Mouse (Mus musculus) midbrain, embryonic 12.5 days (tissue): ENCODE measurements around the gene Fnbp1. TPM values are rescaled to one million over a fixed set of nuclear protein-coding genes. Genes with fewer than 3 reads are reported as not detected.
"Not testable (repeated sequence)": the region's sequence is repeated elsewhere in the genome, so short reads cannot be mapped to it uniquely, and the experiment has no call there.

ENCODE experiments used
- ATAC-seq: fragments of 200-750 bp; cut with Nextera tagmentation; 2 replicates; pipeline ENCODE4 v1.8.0; 2017; ENCODE audit warnings: low read depth, moderate TSS enrichment, moderate library complexity; ENCODE audit not compliant: low FRiP score
- H3K27ac ChIP-seq: fragments of 300-500 bp; sonication (generic); replicated peaks from 2 replicates; pipeline ENCODE4 v1.5.1; 2016; ENCODE audit warnings: mild to moderate bottlenecking
- H3K27me3 ChIP-seq: fragments of 300-500 bp; sonication (generic); 2 replicates; pipeline ENCODE4 v1.6.1; 2016; ENCODE audit warnings: mild to moderate bottlenecking
- H3K36me3 ChIP-seq: fragments of 300-500 bp; sonication (generic); 2 replicates; pipeline ENCODE4 v1.6.1; 2016
- H3K4me1 ChIP-seq: fragments of 300-500 bp; sonication (generic); 2 replicates; pipeline ENCODE4 v1.6.1; 2016
- H3K4me2 ChIP-seq: fragments of 300-500 bp; sonication (generic); replicated peaks from 2 replicates; pipeline ENCODE4 v1.6.1; 2016; ENCODE audit warnings: mild to moderate bottlenecking, moderate library complexity
- H3K4me3 ChIP-seq: fragments of 300-500 bp; sonication (generic); 2 replicates; pipeline ENCODE4 v1.5.1; 2016; ENCODE audit warnings: mild to moderate bottlenecking
- H3K9ac ChIP-seq: fragments of 300-500 bp; sonication (generic); replicated peaks from 2 replicates; pipeline ENCODE4 v1.6.1; 2016; ENCODE audit warnings: mild to moderate bottlenecking, moderate library complexity
- H3K9me3 ChIP-seq: fragments of 300-500 bp; sonication (generic); 2 replicates; pipeline ENCODE4 v1.6.1; 2016; ENCODE audit warnings: mild to moderate bottlenecking
- WGBS: fragments of 180-500 bp; shearing (Covaris S2); methylation state at CpG from one replicate; pipeline ENCODE4 v1.1.7; 2016; 5-methylcytosine and 5-hydroxymethylcytosine counted together
- polyA plus RNA-seq: library from polyadenylated mRNA; unstranded; fragments of >200 nt; fragmentation: Nextera tagmentation; extraction: Ambion mirVana; gene quantifications from 2 replicates; pipeline ENCODE4 v1.2.1, GENCODE M21; 2016

Gene Fnbp1
- polyA plus RNA-seq, result 12.8 and 13.1 TPM in 2 replicates

- WGBS, result under 1% methylated on average over 59 of the region's 59 CpGs
- no peaks in the 10 kb centered on the region for H3K9me3 ChIP-seq
- peak within 1 kb of the TSS; percentile 83 for H3K9ac ChIP-seq
- H3K36me3 ChIP-seq, result peaks cover 10% of the 10 kb centered on the region; the same call in 1 of the 2 replicates
- H3K4me2 ChIP-seq, result peak within 1 kb of the TSS; percentile 87
- peak within 1 kb of the TSS; percentile 76 for H3K27ac ChIP-seq
- peaks cover 18% of the 10 kb centered on the region for H3K4me1 ChIP-seq
- peak within 1 kb of the TSS; percentile 80 for H3K4me3 ChIP-seq
- H3K27me3 ChIP-seq, result peaks cover 36% of the 10 kb centered on the region
- peak; percentile 93 for ATAC-seq
These were observed at the start of gene Fnbp1 for GRCm38 (mm10) chr2:31141867-31142454. Gene Fnbp1, minus strand, starts transcription at chr2:31142008.

DNA sequence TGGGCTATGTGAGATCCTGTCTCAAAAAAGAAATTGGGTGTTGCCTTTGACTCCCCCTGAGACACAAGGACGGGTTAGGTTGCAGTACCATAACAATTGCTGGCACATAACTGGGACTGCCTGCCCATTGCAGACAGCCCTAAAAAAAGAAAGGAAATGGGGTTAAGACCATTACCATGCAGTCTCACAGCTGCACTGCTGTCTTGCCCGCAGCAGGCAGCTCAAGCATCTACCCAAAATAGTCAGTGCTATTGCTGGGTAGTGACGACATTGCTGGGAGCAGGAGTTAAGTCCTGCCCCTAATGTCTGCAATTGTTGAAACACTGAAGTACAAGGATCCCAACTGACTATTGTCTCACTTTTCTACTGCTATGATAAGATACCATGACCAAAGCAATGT is 47.8 kb upstream of the Fnbp1 start:
- Histone ChIP-seq H3K9me3 (no peaks in the 10 kb centered on the region), H3K4me3 (no peak overlapping the region), H3K4me1 (no peaks in the 10 kb centered on the region), H3K4me2 (no peak overlapping the region), H3K27ac (no peak overlapping the region), H3K9ac (no peak overlapping the region), H3K27me3 (no peaks in the 10 kb centered on the region), H3K36me3 (peaks cover 86% of the 10 kb centered on the region)
- ATAC-seq, result no peak
- WGBS, result 92% methylated on average over 3 of the region's 3 CpGs

GRCm38 (mm10) chr2:31188691-31189090 is 46.9 kb upstream of the Fnbp1 start:
- no peak overlapping the region for H3K27ac ChIP-seq
- H3K4me3 ChIP-seq, result no peak overlapping the region
- H3K9me3 ChIP-seq, result no peaks in the 10 kb centered on the region
- H3K27me3 ChIP-seq, result no peaks in the 10 kb centered on the region
- no peaks in the 10 kb centered on the region for H3K4me1 ChIP-seq
- H3K36me3 ChIP-seq, result peaks cover 91% of the 10 kb centered on the region
- H3K9ac ChIP-seq, result no peak overlapping the region
- ATAC-seq, result no peak
- no peak overlapping the region for H3K4me2 ChIP-seq
- 91% methylated on average over 1 of the region's 1 CpGs for WGBS

DNA sequence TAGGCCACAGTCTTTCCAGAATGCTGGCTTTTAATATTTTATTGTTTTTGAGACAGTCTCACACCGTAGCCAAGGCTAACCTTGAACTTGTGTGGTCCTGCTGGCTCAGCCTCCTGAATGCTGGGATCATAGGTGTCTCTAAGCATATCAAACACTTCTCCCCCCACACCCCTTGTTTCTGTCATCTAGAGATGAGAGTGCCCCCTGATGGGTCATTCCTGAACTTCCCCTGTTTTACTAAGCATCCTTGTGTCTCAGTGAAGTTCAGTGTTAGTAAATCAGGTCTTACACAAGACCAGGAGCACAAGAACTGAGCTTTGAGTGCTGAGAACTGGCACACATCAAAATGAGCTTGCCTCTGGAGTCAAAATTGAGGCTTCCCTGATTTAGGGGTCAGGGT is 42.0 kb upstream of the Fnbp1 start:
- H3K4me3 ChIP-seq, result no peak overlapping the region
- ATAC-seq, result no peak
- H3K4me1 ChIP-seq, result no peaks in the 10 kb centered on the region
- 85% methylated on average over 1 of the region's 1 CpGs for WGBS
- no peak overlapping the region for H3K4me2 ChIP-seq
- no peak overlapping the region for H3K9ac ChIP-seq
- H3K27me3 ChIP-seq, result no peaks in the 10 kb centered on the region
- no peaks in the 10 kb centered on the region for H3K9me3 ChIP-seq
- no peak overlapping the region for H3K27ac ChIP-seq
- peaks cover 76% of the 10 kb centered on the region for H3K36me3 ChIP-seq

- no peak overlapping the region for H3K4me3 ChIP-seq
- H3K36me3 ChIP-seq, result peaks cover 78% of the 10 kb centered on the region
- no peak overlapping the region for H3K9ac ChIP-seq
- H3K27me3 ChIP-seq, result no peaks in the 10 kb centered on the region
- WGBS, result 93% methylated on average over 6 of the region's 6 CpGs
- H3K27ac ChIP-seq, result no peak overlapping the region
- H3K4me2 ChIP-seq, result no peak overlapping the region
- no peaks in the 10 kb centered on the region for H3K9me3 ChIP-seq
- no peak for ATAC-seq
- no peaks in the 10 kb centered on the region for H3K4me1 ChIP-seq
These were observed 41.0 kb upstream of the Fnbp1 start for GRCm38 (mm10) chr2:31182786-31183330.

GRCm38 (mm10) chr2:31180081-31180551 is 38.3 kb upstream of the Fnbp1 start:
- Histone ChIP-seq H3K9me3 (no peaks in the 10 kb centered on the region), H3K36me3 (peaks cover 80% of the 10 kb centered on the region), H3K4me3 (no peak overlapping the region), H3K27me3 (no peaks in the 10 kb centered on the region), H3K9ac (no peak overlapping the region), H3K27ac (no peak overlapping the region), H3K4me1 (no peaks in the 10 kb centered on the region), H3K4me2 (no peak overlapping the region)
- 75% methylated on average over 7 of the region's 7 CpGs for WGBS
- no peak for ATAC-seq

- no peak overlapping the region for H3K9ac ChIP-seq
- WGBS, result 92% methylated on average over 7 of the region's 7 CpGs
- peaks cover 74% of the 10 kb centered on the region for H3K36me3 ChIP-seq
- H3K27me3 ChIP-seq, result no peaks in the 10 kb centered on the region
- H3K4me2 ChIP-seq, result no peak overlapping the region
- no peak for ATAC-seq
- no peak overlapping the region for H3K4me3 ChIP-seq
- no peaks in the 10 kb centered on the region for H3K9me3 ChIP-seq
- H3K4me1 ChIP-seq, result no peaks in the 10 kb centered on the region
- no peak overlapping the region for H3K27ac ChIP-seq
These were observed 37.7 kb upstream of the Fnbp1 start for GRCm38 (mm10) chr2:31179471-31179870.

GRCm38 (mm10) chr2:31178593-31178992 is 36.8 kb upstream of the Fnbp1 start:
- not testable (repeated sequence) for H3K27ac ChIP-seq, H3K9me3 ChIP-seq, H3K4me2 ChIP-seq, H3K4me1 ChIP-seq, H3K9ac ChIP-seq, H3K4me3 ChIP-seq, ATAC-seq, H3K27me3 ChIP-seq
- H3K36me3 ChIP-seq, result peaks cover 74% of the 10 kb centered on the region
- WGBS, result 87% methylated on average over 6 of the region's 6 CpGs

- no peaks in the 10 kb centered on the region for H3K27me3 ChIP-seq
- no peak overlapping the region for H3K27ac ChIP-seq
- H3K4me3 ChIP-seq, result no peak overlapping the region
- no peaks in the 10 kb centered on the region for H3K9me3 ChIP-seq
- ATAC-seq, result no peak
- peaks cover 92% of the 10 kb centered on the region for H3K36me3 ChIP-seq
- 80% methylated on average over 4 of the region's 4 CpGs for WGBS
- no peak overlapping the region for H3K4me2 ChIP-seq
- no peaks in the 10 kb centered on the region for H3K4me1 ChIP-seq
- H3K9ac ChIP-seq, result no peak overlapping the region
These were observed 31.5 kb upstream of the Fnbp1 start for GRCm38 (mm10) chr2:31173290-31173689.

DNA sequence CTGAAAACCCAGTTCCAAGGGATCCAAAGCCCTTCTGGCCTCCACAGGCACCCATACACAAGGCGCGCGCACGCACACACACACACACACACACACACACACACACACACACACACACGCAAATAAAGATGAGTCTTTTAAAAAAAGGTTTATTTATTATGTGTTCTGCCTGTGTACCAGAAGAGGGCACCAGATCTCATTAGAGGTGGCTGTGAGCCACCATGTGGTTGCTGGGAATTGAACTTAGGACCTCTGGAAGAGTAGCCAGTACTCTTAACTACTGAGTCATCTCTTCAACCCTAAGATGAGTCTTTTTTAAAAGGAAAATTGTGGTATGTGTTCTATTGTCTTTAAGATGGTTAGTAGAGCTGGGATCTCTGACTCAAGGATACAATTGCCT is 30.7 kb upstream of the Fnbp1 start:
- H3K27ac ChIP-seq, result no peak overlapping the region
- no peaks in the 10 kb centered on the region for H3K4me1 ChIP-seq
- no peak overlapping the region for H3K9ac ChIP-seq
- H3K9me3 ChIP-seq, result no peaks in the 10 kb centered on the region
- no peak overlapping the region for H3K4me3 ChIP-seq
- WGBS, result 92% methylated on average over 5 of the region's 5 CpGs
- no peak overlapping the region for H3K4me2 ChIP-seq
- peaks cover 89% of the 10 kb centered on the region for H3K36me3 ChIP-seq
- no peaks in the 10 kb centered on the region for H3K27me3 ChIP-seq
- ATAC-seq, result no peak

DNA sequence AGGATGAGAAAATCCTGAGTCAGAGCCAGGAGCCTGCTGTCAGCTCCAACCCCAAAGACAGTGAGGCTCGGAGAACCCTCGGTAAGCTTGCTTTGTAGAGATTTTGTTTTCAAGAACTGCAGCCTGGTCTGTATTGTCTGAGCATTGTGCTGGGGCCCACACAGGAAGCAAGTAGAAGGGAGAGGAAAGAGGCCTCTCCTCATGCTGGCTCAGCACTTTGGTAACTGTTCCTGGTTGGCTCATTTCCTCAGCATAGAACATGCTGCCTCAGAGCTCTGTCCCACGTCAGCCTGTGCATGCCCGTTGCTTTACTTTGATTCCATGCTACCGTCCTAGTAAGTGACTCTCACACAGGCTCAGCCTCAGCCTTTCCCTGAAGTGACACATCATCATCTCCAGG is 30.2 kb upstream of the Fnbp1 start:
- Histone ChIP-seq H3K9ac (no peak overlapping the region), H3K36me3 (peaks cover 84% of the 10 kb centered on the region), H3K27me3 (no peaks in the 10 kb centered on the region), H3K9me3 (no peaks in the 10 kb centered on the region), H3K4me2 (no peak overlapping the region), H3K4me3 (no peak overlapping the region), H3K4me1 (no peaks in the 10 kb centered on the region), H3K27ac (no peak overlapping the region)
- ATAC-seq, result no peak
- WGBS, result 87% methylated on average over 5 of the region's 5 CpGs

DNA sequence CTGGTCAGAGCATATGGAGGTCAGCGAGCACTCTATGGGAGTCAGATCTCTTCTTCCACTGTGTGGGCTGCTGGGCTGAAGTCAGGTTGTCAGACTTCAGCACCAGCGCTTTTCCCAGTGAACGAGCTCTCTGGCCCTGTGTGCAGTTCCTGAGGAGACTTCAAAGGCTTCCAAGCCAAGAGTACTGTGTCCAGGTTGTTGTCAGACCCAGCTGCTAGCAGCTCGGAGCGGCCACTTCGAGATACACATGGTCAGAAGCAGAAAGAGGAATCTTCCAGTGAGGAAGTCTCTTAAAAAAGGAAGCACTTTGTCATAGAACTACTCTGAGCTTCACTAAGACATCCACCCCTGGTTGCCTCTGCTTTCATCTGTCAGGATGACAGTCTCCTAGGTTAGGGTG is 28.4 kb upstream of the Fnbp1 start:
- ATAC-seq, result no peak
- H3K4me3 ChIP-seq, result no peak overlapping the region
- H3K27ac ChIP-seq, result no peak overlapping the region
- no peaks in the 10 kb centered on the region for H3K27me3 ChIP-seq
- H3K4me2 ChIP-seq, result no peak overlapping the region
- peaks cover 66% of the 10 kb centered on the region for H3K36me3 ChIP-seq
- 0 out of 2 replicates have a peak, but pooled peaks cover under 1% of the 10 kb centered on the region for H3K4me1 ChIP-seq
- 96% methylated on average over 6 of the region's 6 CpGs for WGBS
- no peaks in the 10 kb centered on the region for H3K9me3 ChIP-seq
- no peak overlapping the region for H3K9ac ChIP-seq

GRCm38 (mm10) chr2:31169001-31169400 is 27.2 kb upstream of the Fnbp1 start:
- peaks cover 10% of the 10 kb centered on the region; the same call in 1 of the 2 replicates for H3K4me1 ChIP-seq
- no peak overlapping the region for H3K27ac ChIP-seq
- peaks cover 61% of the 10 kb centered on the region for H3K36me3 ChIP-seq
- no peaks in the 10 kb centered on the region for H3K27me3 ChIP-seq
- no peak overlapping the region for H3K4me3 ChIP-seq
- no peak overlapping the region for H3K4me2 ChIP-seq
- no peaks in the 10 kb centered on the region for H3K9me3 ChIP-seq
- no peak overlapping the region for H3K9ac ChIP-seq
- 95% methylated on average over 10 of the region's 10 CpGs for WGBS
- ATAC-seq, result no peak
